Mouse (Mus musculus): ENCODE measurements around the gene Chst12. TPM values are rescaled to one million over a fixed set of nuclear protein-coding genes. Genes with fewer than 3 reads are reported as not detected.

Chst12 gene
- total RNA-seq, 2 experiments from 2014 or later, result 4.3 to 7.4 TPM

DNA sequence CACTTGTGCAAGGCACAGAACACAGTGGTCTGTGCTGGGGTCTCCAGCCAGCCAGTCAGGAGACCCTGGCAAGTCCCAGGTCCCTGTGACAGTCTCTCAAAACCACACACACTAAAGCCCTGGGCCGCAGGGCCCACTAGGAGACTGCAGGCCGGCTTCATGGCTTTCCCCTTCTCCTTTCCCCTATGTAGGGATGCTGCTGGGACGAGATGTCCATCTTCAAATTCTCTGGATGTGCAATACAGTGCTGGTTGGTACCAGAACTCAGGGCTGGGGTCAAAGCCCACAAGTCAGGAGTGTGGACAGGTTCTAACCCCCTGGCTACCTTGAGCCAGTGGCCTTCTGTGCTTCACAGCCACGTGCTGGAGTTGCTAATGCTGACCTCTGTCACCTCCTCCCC, 60.9 kb downstream of the Chst12 start:
- Histone ChIP-seq H3K27ac (peak overlapping the region; percentile 35; the same call in 1 of the 2 replicates), H3K4me3 (no peak overlapping the region)
- no peak for DNase-seq
- no peak for TF ChIP-seq CTCF (IDR thresholded peaks at IDR 0.05)
- intact Hi-C loops (cut with DNase I), result no loop called here

DNA sequence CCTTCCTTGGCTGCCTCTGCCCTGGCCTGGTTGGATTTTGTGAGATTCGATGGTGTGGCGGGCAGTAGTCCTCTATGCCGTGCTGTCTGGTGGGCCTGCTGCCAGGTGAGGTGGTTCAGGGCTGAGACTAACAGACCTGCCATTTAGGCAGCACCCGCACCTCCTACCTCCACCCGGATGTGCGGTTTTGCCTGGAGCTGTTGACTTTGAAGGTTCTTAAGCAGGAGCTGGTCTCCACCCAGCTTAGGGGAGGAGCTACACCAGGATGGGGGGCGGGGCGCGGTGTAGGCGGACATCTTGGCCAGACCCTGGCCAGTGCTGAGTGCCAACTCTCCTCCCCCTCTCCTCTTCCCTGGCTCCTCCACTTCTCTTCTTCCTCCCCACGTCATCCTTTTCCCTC, 62.0 kb downstream of the Chst12 start:
- no peak overlapping the region for H3K4me3 ChIP-seq
- DNase-seq, result peak; percentile 77
- intact Hi-C loops (cut with DNase I), result no loop called here
- peak overlapping the region; percentile 57 for H3K27ac ChIP-seq
- TF ChIP-seq CTCF (IDR thresholded peaks at IDR 0.05), result no peak

DNA sequence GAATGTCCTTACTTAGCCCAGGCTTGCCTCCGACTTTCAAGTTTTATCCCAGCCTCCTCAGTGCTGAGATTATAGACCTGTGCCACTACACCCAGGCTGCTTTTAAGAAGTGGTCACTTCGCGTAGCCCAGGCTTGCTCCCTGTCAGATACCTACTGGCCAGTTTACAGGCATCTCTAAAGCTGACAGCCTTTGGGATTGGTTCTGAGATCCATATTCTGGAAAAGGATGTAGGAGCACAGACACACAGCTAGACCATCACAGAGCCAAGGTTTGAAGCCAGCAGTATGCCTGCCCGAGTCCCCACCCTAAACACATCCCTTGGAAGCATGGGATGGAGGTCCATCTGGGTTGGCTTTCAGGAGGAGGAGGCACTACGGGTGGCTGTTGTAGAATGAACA, 62.4 kb downstream of the Chst12 start:
- Histone ChIP-seq H3K27ac (peak overlapping the region; percentile 76), H3K4me3 (no peak overlapping the region)
- no peak for DNase-seq
- no peak for TF ChIP-seq CTCF (IDR thresholded peaks at IDR 0.05)
- intact Hi-C loops (cut with DNase I), result loop anchor here (1.0 kb wide), 1 partner anchor 52 kb away; no protein-coding TSS in a partner anchor

DNA sequence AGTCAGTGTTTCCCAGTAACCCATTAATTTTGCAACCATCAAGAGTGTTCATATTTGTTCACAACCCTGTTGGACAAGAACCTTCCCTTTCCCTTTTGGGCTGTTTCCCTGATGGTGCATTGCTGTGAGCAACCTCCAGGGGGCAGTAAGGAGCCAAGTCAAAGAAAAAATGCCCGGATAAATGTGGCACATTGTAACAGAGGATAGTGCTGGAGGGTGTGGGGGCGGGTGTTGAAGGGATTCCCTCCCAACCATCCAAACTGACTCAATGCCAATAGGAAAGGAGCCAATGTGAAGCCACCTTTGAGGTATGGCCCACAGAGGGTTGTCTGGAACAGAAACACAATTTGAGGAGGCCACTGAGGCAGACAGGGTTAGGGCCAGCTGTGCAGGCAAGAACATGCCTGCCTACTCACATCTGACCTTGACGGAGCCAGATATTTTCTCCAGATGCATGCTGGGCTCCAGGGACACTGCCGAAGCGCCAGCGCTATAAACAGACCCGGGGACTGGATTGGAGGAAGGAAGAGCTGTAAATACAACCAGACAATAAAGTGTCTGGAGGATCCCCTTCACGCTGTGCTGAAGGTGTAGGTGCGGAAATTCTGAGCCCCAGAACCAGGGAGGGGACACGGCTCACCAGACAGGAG, 63.1 kb downstream of the Chst12 start:
- peak overlapping the region; percentile 76 for H3K27ac ChIP-seq
- H3K4me3 ChIP-seq, result peak overlapping the region; percentile 28
- DNase-seq, result peak; percentile 70
- intact Hi-C loops (cut with DNase I), result loop anchor here (1.0 kb wide), 1 partner anchor 51 kb away; no protein-coding TSS in a partner anchor
- peak; percentile 82 for TF ChIP-seq CTCF (IDR thresholded peaks at IDR 0.05)

- TF ChIP-seq CTCF (IDR thresholded peaks at IDR 0.05), result no peak
- intact Hi-C loops (cut with DNase I), result no loop called here
- Histone ChIP-seq H3K4me3 (peak overlapping the region; percentile 28), H3K27ac (peak overlapping the region; percentile 76)
- no peak for DNase-seq
These were observed 63.8 kb downstream of the Chst12 start for GRCm38 (mm10) chr5:140569032-140569595.

DNA sequence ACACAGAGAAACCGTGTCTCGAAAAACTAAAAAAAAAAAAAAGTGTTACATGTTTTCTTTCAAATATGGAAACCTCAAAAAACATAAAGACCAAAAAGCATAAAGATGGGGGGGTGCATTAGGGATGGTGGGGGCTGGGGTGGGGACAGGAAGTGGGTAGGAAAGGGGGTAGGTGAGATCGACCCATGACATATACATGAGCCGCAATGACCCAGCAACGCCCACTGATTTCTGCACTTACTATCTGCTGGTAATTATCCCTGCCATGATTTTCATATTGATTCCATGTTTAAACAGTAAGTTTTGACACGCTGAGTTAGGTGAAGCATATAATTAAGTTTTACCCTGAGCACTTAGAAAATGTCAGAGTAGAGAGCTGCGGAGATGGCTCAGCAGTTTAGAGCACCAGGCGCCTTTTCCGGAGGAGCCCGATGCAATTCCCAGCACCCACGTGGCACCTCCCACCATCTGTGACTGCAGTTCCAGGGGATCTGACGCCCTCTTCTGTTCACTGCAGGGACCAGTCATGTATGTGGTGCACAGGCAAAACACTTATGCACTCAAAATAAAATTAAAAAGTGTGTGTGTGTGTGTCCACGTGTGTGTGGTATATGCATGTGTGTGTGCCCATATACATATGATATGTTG, 65.0 kb downstream of the Chst12 start:
- intact Hi-C loops (cut with DNase I), result no loop called here
- H3K27ac ChIP-seq, result no peak overlapping the region

GRCm38 (mm10) chr5:140571201-140571600, 65.9 kb downstream of the Chst12 start:
- intact Hi-C loops (cut with DNase I), result no loop called here
- H3K27ac ChIP-seq, result peak overlapping the region; percentile 82
- no peak for DNase-seq
- TF ChIP-seq CTCF (IDR thresholded peaks at IDR 0.05), result no peak
- no peak overlapping the region for H3K4me3 ChIP-seq

More for the DNA sequence above, 65.0 kb downstream of the Chst12 start:
- no peak overlapping the region for H3K4me3 ChIP-seq
- no peak for TF ChIP-seq CTCF (IDR thresholded peaks at IDR 0.05)
- no peak for DNase-seq

GRCm38 (mm10) chr5:140571673-140572072, 66.3 kb downstream of the Chst12 start:
- H3K27ac ChIP-seq, result peak overlapping the region; percentile 82
- intact Hi-C loops (cut with DNase I), result no loop called here
- no peak for TF ChIP-seq CTCF (IDR thresholded peaks at IDR 0.05)
- DNase-seq, result peak; percentile 95
- H3K4me3 ChIP-seq, result peak overlapping the region; percentile 49

- Histone ChIP-seq H3K27ac (peak overlapping the region; percentile 82), H3K4me3 (no peak overlapping the region; the same call in 1 of the 2 replicates)
- intact Hi-C loops (cut with DNase I), result no loop called here
- peak; percentile 71 for DNase-seq
- TF ChIP-seq CTCF (IDR thresholded peaks at IDR 0.05), result no peak
These were observed 67.3 kb downstream of the Chst12 start for GRCm38 (mm10) chr5:140572611-140573010.

Other genes starting within 250 kb of the Chst12 start
- gene Mad1l1, start 184.0 kb upstream of the Chst12 start, total RNA-seq (2021), result 1 to 10 TPM; 7.2 to 9.0 TPM
- 1 to 10 TPM; 4.9 to 8.2 TPM for gene Nudt1, start 183.9 kb upstream of the Chst12 start, total RNA-seq (2021)
- gene Mrm2, start 173.7 kb upstream of the Chst12 start, total RNA-seq (2021), result 1 to 10 TPM; 6.0 to 9.0 TPM
- gene Snx8, start 116.3 kb upstream of the Chst12 start, total RNA-seq (2021), result 1 to 10 TPM; 8.0 to 9.5 TPM
- gene Eif3b, start 86.2 kb upstream of the Chst12 start, total RNA-seq (2021), result 10 to 100 TPM; 79.7 to 80.3 TPM
- not detected for gene Gm4869, start 59.9 kb upstream of the Chst12 start, total RNA-seq (2021)
- gene Grifin, start 59.5 kb downstream of the Chst12 start, total RNA-seq (2021), result not detected
- gene Lfng, start 101.8 kb downstream of the Chst12 start, total RNA-seq (2021), result 1 to 10 TPM; 3.2 to 6.1 TPM
- gene Ttyh3, start 143.5 kb downstream of the Chst12 start, total RNA-seq (2021), result 1 to 10 TPM; 4.0 to 4.4 TPM
- gene Iqce, start 196.8 kb downstream of the Chst12 start, total RNA-seq (2021), result 1 to 10 TPM; 2.2 to 3.3 TPM
- 1 to 10 TPM; 4.9 to 5.5 TPM for gene Brat1, start 199.5 kb downstream of the Chst12 start, total RNA-seq (2021)
- under 1 TPM in 1 of 2 experiments, not detected in 1; 0.17 TPM for gene Amz1, start 218.6 kb downstream of the Chst12 start, total RNA-seq (2021)

All from gastrocnemius, adult 2 months (tissue).